Mouse (Mus musculus): Measurements from ENCODE around the gene Pgm2l1.
"Not testable (repeated sequence)": the region's sequence is repeated elsewhere in the genome, so short reads cannot be mapped to it uniquely, and the experiment has no call there.

The Pgm2l1 gene

GRCm38 (mm10) chr7:100230646-100231045, 3.5 kb downstream of the Pgm2l1 start:
- DNase-seq = no peak

DNA sequence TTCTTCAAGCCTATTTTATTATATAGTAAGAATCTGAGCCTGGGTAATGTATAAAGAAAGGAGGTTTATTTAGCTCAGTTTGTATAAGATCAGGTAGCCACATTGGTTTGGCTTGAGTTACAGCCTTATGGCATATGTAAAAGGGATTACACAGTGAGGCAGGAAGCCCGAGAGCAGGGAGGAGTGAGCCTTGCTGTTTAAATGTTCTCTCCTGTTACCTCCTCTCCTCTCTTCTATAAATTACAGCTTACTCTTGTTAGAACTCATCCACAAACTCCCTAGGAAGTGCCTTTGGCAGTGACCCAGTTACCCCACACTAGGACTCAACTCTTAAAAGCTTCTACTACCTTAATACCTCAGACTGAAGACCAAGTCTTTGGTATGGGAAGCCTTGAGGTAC, 4.5 kb downstream of the Pgm2l1 start:
- DNase-seq = no peak

DNA sequence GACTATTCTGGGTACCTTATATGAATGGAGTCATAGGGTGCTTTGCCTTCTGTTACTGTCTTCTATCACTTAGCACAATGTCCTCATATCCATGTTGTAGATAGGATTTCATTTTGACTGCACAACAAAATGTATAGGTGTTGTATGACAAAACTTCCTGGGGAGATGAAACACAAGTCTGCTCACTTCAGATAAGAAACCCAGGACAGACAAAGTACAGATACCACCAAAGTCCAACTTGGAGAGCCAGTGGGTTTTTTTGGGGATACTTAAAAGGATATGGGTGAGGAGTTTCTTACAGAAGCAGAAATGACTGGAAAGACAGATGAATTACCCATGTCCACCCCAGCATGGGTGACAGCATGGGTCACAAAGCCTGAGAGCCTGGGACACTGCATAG, 6.5 kb downstream of the Pgm2l1 start:
- no peak for DNase-seq

- peak; percentile 38 for DNase-seq
Measured at GRCm38 (mm10) chr7:100234264-100234885, 7.2 kb downstream of the Pgm2l1 start.

- no peak for DNase-seq
Measured at GRCm38 (mm10) chr7:100238271-100238670, 11.1 kb downstream of the Pgm2l1 start.

- no peak for DNase-seq
Measured at GRCm38 (mm10) chr7:100240601-100241000, 13.4 kb downstream of the Pgm2l1 start.

GRCm38 (mm10) chr7:100243007-100243406, 15.8 kb downstream of the Pgm2l1 start:
- no peak for DNase-seq

- DNase-seq = no peak
Measured at GRCm38 (mm10) chr7:100244225-100244624, 17.0 kb downstream of the Pgm2l1 start.

DNA sequence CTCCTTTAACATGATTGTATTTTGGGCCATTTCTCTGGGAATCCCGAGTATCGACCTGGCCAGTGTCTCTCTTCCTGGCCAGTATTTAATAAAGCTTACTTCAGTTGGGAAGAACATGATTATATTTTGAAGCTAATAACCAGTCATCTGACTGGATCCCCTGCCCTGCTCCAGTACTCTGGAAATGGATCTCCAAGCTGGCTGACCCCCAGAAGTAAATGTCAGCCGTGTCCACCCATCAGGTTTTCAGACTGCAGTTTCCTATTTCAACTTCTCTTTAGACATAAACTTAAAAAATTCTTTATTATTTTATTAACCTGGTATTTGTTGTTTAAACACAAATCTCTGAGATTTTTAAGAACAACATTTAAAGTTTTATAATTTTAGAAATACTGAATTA, 18.0 kb downstream of the Pgm2l1 start:
- no peak for DNase-seq

GRCm38 (mm10) chr7:100250667-100251066, 23.5 kb downstream of the Pgm2l1 start:
- no peak for DNase-seq

DNA sequence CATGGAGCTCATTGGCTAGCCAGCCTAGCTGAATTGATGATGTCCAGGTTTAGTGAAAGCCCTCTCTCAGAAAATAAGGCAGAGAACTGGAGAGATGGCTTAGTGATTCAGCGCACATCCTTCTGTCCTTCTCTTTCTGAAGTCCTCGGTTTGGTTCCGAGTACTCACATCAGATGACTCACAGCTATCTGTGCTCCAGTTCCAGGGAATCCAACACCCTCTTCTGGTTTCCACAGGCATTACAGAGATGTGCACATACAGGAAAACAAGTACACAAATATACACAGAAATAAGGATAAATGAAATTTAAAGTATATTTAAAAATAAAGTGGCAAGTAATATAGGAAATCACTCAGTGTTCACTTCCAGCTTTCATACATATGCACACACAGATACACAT, 35.2 kb downstream of the Pgm2l1 start:
- no peak for DNase-seq

DNA sequence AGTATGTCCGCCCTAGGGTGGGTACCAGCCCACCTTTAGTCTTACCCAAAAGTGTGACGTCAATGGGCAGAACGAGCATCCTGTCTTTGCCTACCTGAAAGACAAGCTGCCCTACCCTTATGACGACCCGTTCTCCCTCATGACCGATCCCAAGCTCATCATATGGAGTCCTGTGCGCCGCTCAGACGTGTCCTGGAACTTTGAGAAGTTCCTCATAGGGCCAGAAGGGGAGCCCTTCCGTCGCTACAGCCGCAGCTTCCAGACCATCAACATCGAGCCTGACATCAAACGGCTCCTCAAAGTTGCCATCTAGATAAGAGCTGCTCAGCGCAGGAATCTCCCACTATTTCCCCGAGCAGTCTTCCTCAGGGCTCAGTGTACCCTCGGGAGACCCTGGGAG, 37.7 kb downstream of the Pgm2l1 start:
- not testable (repeated sequence) for DNase-seq

GRCm38 (mm10) chr7:100272369-100272768, 45.2 kb downstream of the Pgm2l1 start:
- DNase-seq = no peak

DNA sequence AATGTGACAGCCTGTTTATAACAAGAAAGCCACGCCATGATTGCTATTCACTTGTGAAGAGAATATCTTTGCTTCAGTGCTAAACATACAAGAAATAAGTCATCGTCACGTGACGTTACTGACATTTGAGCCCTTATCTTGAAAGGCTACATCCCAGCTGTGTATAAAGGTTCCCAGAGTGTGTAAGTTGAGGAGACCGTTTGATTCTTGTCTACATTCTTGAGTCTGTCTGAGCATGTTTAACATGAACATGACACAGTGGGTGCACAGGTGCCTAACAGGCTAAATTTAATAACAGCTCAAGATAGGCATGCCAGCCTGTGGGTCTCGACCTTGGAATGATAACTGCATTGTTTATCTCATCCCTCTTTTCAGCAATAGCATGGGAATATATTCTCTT, 47.3 kb downstream of the Pgm2l1 start:
- DNase-seq = no peak

- DNase-seq = no peak
Measured at GRCm38 (mm10) chr7:100276397-100276796, 49.2 kb downstream of the Pgm2l1 start.

GRCm38 (mm10) chr7:100279803-100280202, 52.6 kb downstream of the Pgm2l1 start:
- DNase-seq = no peak

- DNase-seq = no peak
Measured at GRCm38 (mm10) chr7:100281596-100281995, 54.4 kb downstream of the Pgm2l1 start.

GRCm38 (mm10) chr7:100283298-100283697, 56.1 kb downstream of the Pgm2l1 start:
- no peak for DNase-seq

GRCm38 (mm10) chr7:100285383-100285782, 58.2 kb downstream of the Pgm2l1 start, which contains the start of gene P4ha3:
Gene P4ha3 (plus strand): TSS chr7:100285520.
- no peak for DNase-seq

- DNase-seq = no peak
Measured at GRCm38 (mm10) chr7:100287748-100288578, 60.8 kb downstream of the Pgm2l1 start.

DNA sequence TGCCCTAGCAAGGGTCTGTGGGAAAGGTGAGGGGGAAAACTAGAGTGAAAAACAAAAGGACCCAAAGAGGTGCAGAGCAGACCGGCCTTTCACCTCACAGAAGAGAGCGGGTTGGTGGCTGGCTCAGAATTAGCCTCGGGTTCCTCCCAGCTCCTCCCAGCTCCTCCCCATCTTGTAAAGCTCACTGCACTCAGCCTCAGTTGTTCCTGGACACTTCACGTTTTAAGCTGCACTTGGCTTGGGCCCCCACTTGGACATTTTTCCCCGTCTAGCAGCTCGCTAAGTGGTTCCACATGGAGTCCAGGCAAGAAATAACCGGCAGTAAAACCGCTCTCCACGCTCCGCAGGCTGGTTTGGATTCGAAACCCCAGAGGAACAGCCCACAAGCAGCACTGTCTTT, 61.4 kb downstream of the Pgm2l1 start:
- DNase-seq = no peak

GRCm38 (mm10) chr7:100293546-100293945, 66.4 kb downstream of the Pgm2l1 start:
- no peak for DNase-seq

- DNase-seq = no peak
Measured at GRCm38 (mm10) chr7:100295745-100296144, 68.6 kb downstream of the Pgm2l1 start.

DNA sequence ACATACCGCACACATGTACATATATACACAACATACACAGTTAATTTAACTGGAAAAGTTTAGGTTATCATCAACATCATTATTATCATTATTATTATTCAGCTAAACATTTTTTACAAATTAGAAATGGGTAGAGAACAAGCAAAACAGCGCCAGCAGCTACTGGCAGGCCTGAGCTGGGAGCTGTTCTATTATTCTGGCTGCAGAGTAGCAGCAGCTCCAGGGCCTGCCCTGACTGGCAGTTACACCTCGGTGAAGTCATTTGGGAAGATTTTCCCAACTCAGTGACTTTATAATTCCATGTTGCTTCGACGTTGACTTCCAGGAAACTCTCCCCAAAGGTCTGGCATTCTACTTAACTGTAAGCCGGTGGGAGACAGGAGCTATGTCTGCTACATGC, 69.5 kb downstream of the Pgm2l1 start:
- DNase-seq = no peak

All from cerebellum, adult 11 months (tissue).